Mouse (Mus musculus) embryonic facial prominence, embryonic 12.5 days (tissue): ENCODE measurements around the gene Tmem246. TPM values are rescaled to one million over a fixed set of nuclear protein-coding genes. Genes with fewer than 3 reads are reported as not detected.
A peak's percentile ranks its signal among the peaks of the same experiment; 100 is the strongest.
"Not testable (repeated sequence)": the region's sequence is repeated elsewhere in the genome, so short reads cannot be mapped to it uniquely, and the experiment has no call there.

Source experiments
- ATAC-seq: fragments of 200-750 bp; cut with Nextera tagmentation; 2 replicates; pipeline ENCODE4 v1.8.0; 2017; ENCODE audit not compliant: insufficient number of reproducible peaks, insufficient read depth, low FRiP score, low TSS enrichment
- H3K27ac ChIP-seq: fragments of 300-500 bp; sonication (generic); 2 replicates; pipeline ENCODE4 v1.5.1; 2016; ENCODE audit warnings: mild to moderate bottlenecking
- H3K27me3 ChIP-seq: fragments of 300-500 bp; sonication (generic); 2 replicates; pipeline ENCODE4 v1.6.1; 2016; ENCODE audit warnings: mild to moderate bottlenecking, moderate library complexity
- H3K36me3 ChIP-seq: fragments of 300-500 bp; sonication (generic); 2 replicates; pipeline ENCODE4 v1.6.1; 2016; ENCODE audit warnings: mild to moderate bottlenecking
- H3K4me1 ChIP-seq: fragments of 300-500 bp; sonication (generic); 2 replicates; pipeline ENCODE4 v1.6.1; 2016
- H3K4me2 ChIP-seq: fragments of 300-500 bp; sonication (generic); replicated peaks from 2 replicates; pipeline ENCODE4 v1.6.1; 2016; ENCODE audit warnings: mild to moderate bottlenecking, moderate library complexity
- H3K4me3 ChIP-seq: fragments of 300-500 bp; sonication (generic); 2 replicates; pipeline ENCODE4 v1.5.1; 2016; ENCODE audit warnings: mild to moderate bottlenecking
- H3K9ac ChIP-seq: fragments of 300-500 bp; sonication (generic); 2 replicates; pipeline ENCODE4 v1.6.1; 2016; ENCODE audit warnings: mild to moderate bottlenecking, moderate library complexity
- H3K9me3 ChIP-seq: fragments of 300-500 bp; sonication (generic); 2 replicates; pipeline ENCODE4 v1.6.1; 2016; ENCODE audit warnings: mild to moderate bottlenecking, moderate library complexity
- WGBS: fragments of 180-500 bp; shearing (Covaris S2); methylation state at CpG from one replicate; pipeline ENCODE4 v1.1.7; 2016; 5-methylcytosine and 5-hydroxymethylcytosine counted together
- polyA plus RNA-seq: library from polyadenylated mRNA; unstranded; fragments of >200 nt; fragmentation: Nextera tagmentation; extraction: Ambion mirVana; gene quantifications from 2 replicates; pipeline ENCODE4 v1.2.1, GENCODE M21; 2016

Gene Tmem246
- polyA plus RNA-seq, result 25.0 and 26.1 TPM in 2 replicates

- Histone ChIP-seq H3K9ac (peak within 1 kb of the TSS; percentile 73), H3K4me3 (peak within 1 kb of the TSS; percentile 81), H3K36me3 (no peaks in the 10 kb centered on the region), H3K27me3 (no peaks in the 10 kb centered on the region), H3K9me3 (no peaks in the 10 kb centered on the region), H3K4me2 (peak within 1 kb of the TSS; percentile 90), H3K4me1 (0 out of 2 replicates have a peak, but pooled peaks cover 4% of the 10 kb centered on the region), H3K27ac (peak within 1 kb of the TSS; percentile 46)
- peak; percentile 87 for ATAC-seq
- WGBS, result under 1% methylated on average over 77 of the region's 77 CpGs
These were observed at the start of gene Tmem246 for GRCm38 (mm10) chr4:49597183-49598100. Gene Tmem246 (minus strand): TSS chr4:49597876.

- no peak overlapping the region for H3K4me2 ChIP-seq
- H3K4me3 ChIP-seq, result no peak overlapping the region
- no peaks in the 10 kb centered on the region for H3K9me3 ChIP-seq
- peaks cover 60% of the 10 kb centered on the region for H3K36me3 ChIP-seq
- ATAC-seq, result no peak
- H3K4me1 ChIP-seq, result no peaks in the 10 kb centered on the region
- WGBS, result 79% methylated on average over 2 of the region's 2 CpGs
- H3K27me3 ChIP-seq, result no peaks in the 10 kb centered on the region
- no peak overlapping the region for H3K9ac ChIP-seq
- no peak overlapping the region for H3K27ac ChIP-seq
These were observed 42.2 kb upstream of the Tmem246 start for GRCm38 (mm10) chr4:49639913-49640312.

GRCm38 (mm10) chr4:49637821-49638220, 40.1 kb upstream of the Tmem246 start:
- Histone ChIP-seq H3K4me3 (no peak overlapping the region), H3K9ac (no peak overlapping the region), H3K36me3 (peaks cover 51% of the 10 kb centered on the region), H3K4me1 (0 out of 2 replicates have a peak, but pooled peaks cover 6% of the 10 kb centered on the region), H3K27me3 (no peaks in the 10 kb centered on the region), H3K9me3 (no peaks in the 10 kb centered on the region), H3K4me2 (no peak overlapping the region), H3K27ac (no peak overlapping the region)
- 93% methylated on average over 11 of the region's 11 CpGs for WGBS
- ATAC-seq, result no peak

- H3K27ac ChIP-seq, result peak overlapping the region; percentile 91
- H3K27me3 ChIP-seq, result no peaks in the 10 kb centered on the region
- H3K9ac ChIP-seq, result peak overlapping the region; percentile 84
- H3K9me3 ChIP-seq, result no peaks in the 10 kb centered on the region
- 0 out of 2 replicates have a peak, but pooled peaks cover 6% of the 10 kb centered on the region for H3K4me1 ChIP-seq
- ATAC-seq, result peak; percentile 74; the same call in 1 of the 2 replicates
- H3K4me2 ChIP-seq, result peak overlapping the region; percentile 54
- H3K36me3 ChIP-seq, result peaks cover 25% of the 10 kb centered on the region
- 1% methylated on average over 30 of the region's 30 CpGs for WGBS
- peak overlapping the region; percentile 84 for H3K4me3 ChIP-seq
These were observed 34.4 kb upstream of the Tmem246 start for GRCm38 (mm10) chr4:49632139-49632481.

- Histone ChIP-seq H3K4me1 (0 out of 2 replicates have a peak, but pooled peaks cover 6% of the 10 kb centered on the region), H3K4me3 (peak within 1 kb of the TSS; percentile 84), H3K36me3 (peaks cover 20% of the 10 kb centered on the region), H3K27ac (peak within 1 kb of the TSS; percentile 91), H3K9ac (peak within 1 kb of the TSS; percentile 84), H3K27me3 (no peaks in the 10 kb centered on the region), H3K4me2 (peak within 1 kb of the TSS; percentile 54), H3K9me3 (no peaks in the 10 kb centered on the region)
- 4% methylated on average over 37 of the region's 37 CpGs for WGBS
- ATAC-seq, result peak; percentile 96
These were observed 33.9 kb upstream of the Tmem246 start, which contains the start of gene Rnf20 for GRCm38 (mm10) chr4:49631319-49632138. Gene Rnf20 (plus strand): TSS chr4:49632006.

GRCm38 (mm10) chr4:49628941-49629340, 31.3 kb upstream of the Tmem246 start:
- Histone ChIP-seq H3K36me3 (0 out of 2 replicates have a peak, but pooled peaks cover 3% of the 10 kb centered on the region), H3K4me2 (no peak overlapping the region), H3K9me3 (no peaks in the 10 kb centered on the region), H3K4me3 (no peak overlapping the region), H3K27ac (no peak overlapping the region), H3K4me1 (0 out of 2 replicates have a peak, but pooled peaks cover 6% of the 10 kb centered on the region), H3K27me3 (no peaks in the 10 kb centered on the region), H3K9ac (no peak overlapping the region)
- 73% methylated on average over 5 of the region's 5 CpGs for WGBS
- no peak for ATAC-seq

- Histone ChIP-seq H3K36me3 (no peaks in the 10 kb centered on the region), H3K9ac (no peak overlapping the region), H3K27ac (no peak overlapping the region), H3K4me3 (no peak overlapping the region), H3K4me1 (no peaks in the 10 kb centered on the region), H3K4me2 (no peak overlapping the region), H3K27me3 (no peaks in the 10 kb centered on the region), H3K9me3 (no peaks in the 10 kb centered on the region)
- no peak for ATAC-seq
- 3% methylated on average over 3 of the region's 3 CpGs for WGBS
These were observed 29.3 kb upstream of the Tmem246 start for GRCm38 (mm10) chr4:49626973-49627372.

- not testable (repeated sequence) for H3K36me3 ChIP-seq, H3K27me3 ChIP-seq, H3K9ac ChIP-seq, H3K4me2 ChIP-seq, H3K4me1 ChIP-seq, H3K9me3 ChIP-seq, H3K27ac ChIP-seq, H3K4me3 ChIP-seq, ATAC-seq
- 93% methylated on average over 4 of the region's 4 CpGs for WGBS
These were observed 27.3 kb upstream of the Tmem246 start for GRCm38 (mm10) chr4:49624969-49625368.

GRCm38 (mm10) chr4:49623916-49624315, 26.2 kb upstream of the Tmem246 start:
- no peak overlapping the region for H3K27ac ChIP-seq
- H3K4me2 ChIP-seq, result no peak overlapping the region
- no peaks in the 10 kb centered on the region for H3K9me3 ChIP-seq
- no peak overlapping the region for H3K9ac ChIP-seq
- WGBS, result 87% methylated on average over 4 of the region's 4 CpGs
- H3K4me1 ChIP-seq, result no peaks in the 10 kb centered on the region
- no peaks in the 10 kb centered on the region for H3K36me3 ChIP-seq
- no peaks in the 10 kb centered on the region for H3K27me3 ChIP-seq
- no peak overlapping the region for H3K4me3 ChIP-seq
- no peak for ATAC-seq

GRCm38 (mm10) chr4:49622272-49622671, 24.6 kb upstream of the Tmem246 start:
- Histone ChIP-seq H3K4me1 (no peaks in the 10 kb centered on the region), H3K27me3 (no peaks in the 10 kb centered on the region), H3K9me3 (no peaks in the 10 kb centered on the region), H3K4me2 (no peak overlapping the region), H3K9ac (no peak overlapping the region), H3K4me3 (no peak overlapping the region), H3K36me3 (no peaks in the 10 kb centered on the region), H3K27ac (no peak overlapping the region)
- WGBS, result 72% methylated on average over 2 of the region's 2 CpGs
- no peak for ATAC-seq

GRCm38 (mm10) chr4:49619861-49620260, 22.2 kb upstream of the Tmem246 start:
- not testable (repeated sequence) for H3K4me1 ChIP-seq, ATAC-seq, H3K4me2 ChIP-seq, H3K9me3 ChIP-seq, H3K9ac ChIP-seq, H3K36me3 ChIP-seq, H3K4me3 ChIP-seq, H3K27ac ChIP-seq, H3K27me3 ChIP-seq
- WGBS, result 90% methylated on average over 7 of the region's 7 CpGs
